Mouse (Mus musculus): Measurements from ENCODE around the gene Fat1. TPM values are rescaled to one million over a fixed set of nuclear protein-coding genes. Genes with fewer than 3 reads are reported as not detected.

Gene Fat1
- total RNA-seq, 1 experiment from 2014 or later, result 84.6 TPM

DNA sequence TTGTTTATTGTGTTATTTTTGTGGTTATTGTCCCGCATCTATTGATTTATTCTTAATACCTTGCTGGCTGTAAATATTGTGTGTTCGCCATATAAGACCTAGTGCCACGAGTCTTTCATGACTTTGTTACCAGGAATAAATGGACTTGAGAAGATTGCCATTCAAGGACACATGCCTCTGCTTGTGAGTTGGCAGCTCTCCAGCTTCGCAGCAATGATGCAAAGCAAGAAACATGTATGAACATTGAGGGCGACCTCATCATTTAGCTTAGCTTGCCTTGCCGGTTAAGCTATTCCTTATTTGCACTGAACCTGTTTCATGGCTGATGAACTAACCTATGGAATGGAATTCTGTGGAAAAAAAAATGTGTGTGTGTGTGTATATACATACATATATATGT, 26.2 kb downstream of the Fat1 start:
- DNase-seq, result peak; percentile 33

DNA sequence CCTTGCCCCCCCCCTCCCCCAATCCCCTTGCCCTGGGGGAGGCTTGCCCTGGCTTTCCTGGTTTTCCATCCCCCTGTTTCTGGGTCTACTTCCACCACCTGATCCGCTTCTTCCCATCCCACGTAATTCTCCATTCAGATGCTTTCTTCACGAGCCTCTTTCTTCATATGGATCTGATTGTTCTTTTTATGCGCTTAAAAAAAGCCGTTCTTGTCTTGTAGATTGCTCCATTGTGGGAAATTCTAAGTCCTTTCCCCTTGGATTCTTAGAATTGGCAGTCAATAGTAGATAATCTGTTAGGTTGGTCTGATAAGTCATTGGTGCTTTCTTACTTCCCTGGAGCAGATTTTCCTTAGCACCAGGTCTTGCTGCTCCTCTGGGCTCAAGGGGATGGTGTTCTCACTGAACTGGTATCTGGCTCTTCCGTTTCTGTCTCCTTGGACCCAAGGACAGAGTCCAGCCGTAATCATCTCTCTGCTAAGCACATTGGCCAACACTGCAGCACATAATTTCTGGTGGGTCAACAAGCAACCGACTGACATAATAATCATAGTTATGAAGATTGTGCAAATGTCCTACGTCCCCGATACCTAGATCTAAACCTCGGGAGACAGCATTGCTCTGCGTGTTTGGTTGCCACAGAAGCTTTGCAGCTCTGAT, 27.5 kb downstream of the Fat1 start:
- DNase-seq, result peak; percentile 47

DNA sequence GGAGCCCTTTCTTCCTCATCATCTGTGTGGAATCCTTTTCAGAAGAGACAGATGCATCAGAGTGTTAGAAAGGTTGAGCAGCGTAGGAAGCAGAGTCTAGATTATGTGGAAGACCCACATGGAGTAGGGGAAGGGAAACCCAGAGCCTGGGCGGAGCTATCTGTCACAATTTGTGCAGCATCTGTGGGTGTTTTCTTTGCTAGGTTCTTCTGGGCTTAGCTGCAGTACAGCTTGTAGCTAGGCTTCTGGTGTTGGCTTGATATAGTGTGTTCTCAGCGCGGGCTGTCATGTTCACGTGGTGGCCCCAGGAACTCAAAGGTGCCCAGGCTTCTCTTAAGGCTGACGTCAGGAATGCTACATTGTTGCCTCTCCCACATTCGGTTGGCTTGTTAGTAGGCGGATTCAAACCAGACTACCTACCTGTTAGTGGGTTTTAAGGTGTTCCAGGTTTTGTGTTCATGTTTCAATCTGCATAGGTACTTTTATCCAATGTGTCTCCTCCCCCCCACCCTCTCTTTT, 32.3 kb downstream of the Fat1 start:
- DNase-seq, result no peak

DNA sequence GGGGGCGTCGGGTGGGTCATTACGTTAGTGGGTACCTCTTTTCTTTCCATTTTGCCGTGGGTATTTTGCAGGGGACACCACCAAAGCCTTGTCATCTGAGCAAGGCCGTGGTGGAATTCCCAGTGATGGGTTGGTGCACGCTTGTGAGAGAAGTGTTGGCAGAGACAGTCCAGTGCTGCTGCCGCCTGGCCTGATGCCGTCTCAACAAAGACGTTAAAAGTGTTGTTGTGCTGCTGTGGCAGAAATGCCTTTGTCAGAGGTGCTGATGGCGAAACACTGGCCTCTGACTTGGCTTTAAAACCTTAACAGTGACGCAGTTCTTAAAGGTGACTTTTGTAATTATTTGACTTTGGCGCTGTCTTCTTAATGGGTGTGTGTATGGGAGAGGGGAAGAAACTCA, 34.8 kb downstream of the Fat1 start:
- DNase-seq, result peak; percentile 52

DNA sequence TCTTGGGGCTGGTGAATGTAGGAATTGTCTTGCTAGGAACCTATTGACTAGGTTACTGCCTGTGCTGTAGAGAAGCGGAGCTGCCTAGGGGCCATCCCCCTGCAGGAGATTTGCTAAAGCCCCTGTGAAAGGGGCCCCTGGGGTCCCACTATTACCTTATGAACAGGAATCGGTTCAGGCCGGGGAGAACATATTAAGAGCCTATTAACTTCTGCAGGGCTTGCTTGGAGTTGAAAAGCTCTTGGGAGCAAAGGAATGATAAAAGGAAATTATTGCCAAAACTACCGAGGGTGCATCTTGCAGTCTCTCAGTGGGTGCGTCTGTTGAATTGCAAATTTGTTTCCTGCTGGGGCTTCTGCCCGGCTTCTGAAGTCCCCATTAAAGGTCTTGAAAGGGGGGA, 36.1 kb downstream of the Fat1 start:
- no peak for DNase-seq

DNA sequence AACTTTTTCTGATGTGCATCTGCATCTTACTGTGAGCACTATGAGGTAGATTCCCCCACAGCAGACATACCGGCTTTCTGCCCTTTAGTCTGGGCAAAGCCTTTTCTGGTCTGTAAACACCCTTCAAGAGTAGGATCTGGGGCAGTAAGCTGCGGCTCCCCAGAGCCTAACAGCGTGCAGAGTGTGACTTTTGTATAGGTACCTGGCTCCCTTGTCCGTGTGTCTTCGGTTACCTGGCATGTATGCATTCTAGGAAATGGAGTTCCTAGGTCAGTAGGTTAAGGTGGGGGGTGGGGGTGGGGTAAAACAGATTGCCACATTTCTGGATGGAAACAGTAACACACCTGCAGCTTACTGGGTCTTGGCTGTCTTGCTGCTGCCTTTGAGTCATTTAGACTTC, 36.7 kb downstream of the Fat1 start:
- no peak for DNase-seq

DNA sequence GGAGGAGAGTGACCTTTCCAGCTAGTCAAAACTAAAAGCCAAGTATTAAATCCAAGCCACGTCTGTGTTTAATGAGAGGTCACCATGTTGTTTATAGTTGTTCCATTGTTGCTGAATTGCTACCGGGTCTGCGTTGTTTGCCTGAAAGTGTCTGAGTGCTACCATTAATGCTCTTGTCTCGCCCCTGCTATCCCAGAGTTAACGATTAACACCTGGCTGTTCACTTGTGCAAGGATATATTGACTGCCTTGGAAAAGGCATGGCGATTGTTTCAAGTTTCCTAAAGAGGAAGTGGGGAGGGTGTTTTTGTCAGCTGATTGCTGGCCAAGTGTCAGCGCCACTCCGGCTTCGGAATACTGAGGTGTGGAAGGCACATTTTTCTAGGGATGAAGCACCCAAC, 39.9 kb downstream of the Fat1 start:
- no peak for DNase-seq

DNA sequence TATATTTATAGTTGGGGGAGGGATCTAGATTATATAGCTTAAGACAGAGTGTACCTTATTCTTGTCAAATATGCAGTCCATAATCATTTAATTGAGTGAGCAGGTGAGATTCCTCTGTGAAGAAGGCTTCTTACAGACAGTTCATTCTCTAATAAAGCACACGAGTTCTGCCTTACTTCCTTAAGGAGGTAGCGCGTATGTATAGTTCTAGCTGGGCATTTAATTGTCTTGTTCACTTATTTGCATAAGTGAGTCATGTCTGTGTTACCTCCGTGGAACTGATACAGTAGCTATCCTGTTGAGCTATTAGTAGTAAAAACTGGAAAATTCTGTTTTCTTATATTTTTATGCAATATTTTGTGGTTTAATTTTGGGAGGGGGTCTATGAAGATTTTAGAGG, 40.4 kb downstream of the Fat1 start:
- no peak for DNase-seq

DNA sequence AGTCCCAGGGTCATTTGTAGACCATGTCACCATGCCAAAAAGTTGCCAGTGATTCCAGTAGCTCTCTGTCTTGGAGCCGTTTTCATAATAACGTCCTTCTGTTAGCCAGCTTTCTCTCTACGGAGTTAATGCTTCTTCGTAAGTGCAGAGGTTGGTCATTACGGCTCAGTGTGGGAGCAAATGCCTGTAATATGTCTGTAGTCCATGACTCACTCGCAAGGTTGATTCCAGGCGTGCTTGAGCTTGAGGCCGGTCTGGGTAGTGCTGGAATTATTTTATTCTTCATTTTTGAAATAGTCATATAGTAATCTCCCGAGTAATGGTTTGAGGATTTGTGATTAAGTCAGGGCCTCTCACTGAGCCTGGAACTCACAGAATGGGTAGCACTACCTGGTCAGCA, 43.4 kb downstream of the Fat1 start:
- DNase-seq, result peak; percentile 45

DNA sequence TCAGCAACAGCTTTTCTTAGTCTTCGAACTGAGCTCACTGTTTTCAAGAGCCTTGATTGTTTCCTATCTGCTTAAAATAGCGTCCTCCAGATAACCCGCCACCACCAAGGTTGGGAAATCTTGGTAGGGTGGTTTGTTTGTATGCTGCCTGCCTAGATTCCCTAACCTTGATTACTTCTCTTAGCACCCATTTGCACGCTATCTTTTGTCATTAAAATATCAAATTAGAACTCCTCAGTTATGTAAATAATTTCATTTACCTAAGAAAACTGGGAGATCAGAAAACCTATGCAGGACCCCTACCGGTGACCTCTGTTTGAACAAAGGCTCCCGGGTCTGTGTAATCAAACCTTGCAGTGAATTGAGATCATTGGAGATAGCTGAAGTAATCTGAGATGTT, 44.0 kb downstream of the Fat1 start:
- no peak for DNase-seq

DNA sequence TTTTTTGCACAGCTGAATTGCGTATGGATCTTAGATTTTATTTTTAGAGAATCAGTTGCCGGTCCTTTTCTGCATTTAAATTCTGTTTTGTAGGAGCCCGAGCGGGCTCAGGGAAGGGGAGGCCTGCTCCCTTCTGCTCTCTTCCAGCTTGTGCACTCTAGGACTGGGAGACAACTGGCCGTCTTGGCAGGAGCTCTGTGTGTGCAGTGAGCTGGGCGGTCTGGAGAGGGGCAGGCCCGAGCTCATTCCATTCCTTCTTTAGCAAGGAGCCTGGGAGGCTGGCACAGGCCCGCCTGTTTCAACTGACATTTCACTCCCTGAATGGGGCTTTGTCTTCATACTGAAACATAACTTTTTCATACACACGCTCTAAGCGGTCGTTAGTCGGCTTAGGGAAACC, 44.8 kb downstream of the Fat1 start:
- peak; percentile 41 for DNase-seq

DNA sequence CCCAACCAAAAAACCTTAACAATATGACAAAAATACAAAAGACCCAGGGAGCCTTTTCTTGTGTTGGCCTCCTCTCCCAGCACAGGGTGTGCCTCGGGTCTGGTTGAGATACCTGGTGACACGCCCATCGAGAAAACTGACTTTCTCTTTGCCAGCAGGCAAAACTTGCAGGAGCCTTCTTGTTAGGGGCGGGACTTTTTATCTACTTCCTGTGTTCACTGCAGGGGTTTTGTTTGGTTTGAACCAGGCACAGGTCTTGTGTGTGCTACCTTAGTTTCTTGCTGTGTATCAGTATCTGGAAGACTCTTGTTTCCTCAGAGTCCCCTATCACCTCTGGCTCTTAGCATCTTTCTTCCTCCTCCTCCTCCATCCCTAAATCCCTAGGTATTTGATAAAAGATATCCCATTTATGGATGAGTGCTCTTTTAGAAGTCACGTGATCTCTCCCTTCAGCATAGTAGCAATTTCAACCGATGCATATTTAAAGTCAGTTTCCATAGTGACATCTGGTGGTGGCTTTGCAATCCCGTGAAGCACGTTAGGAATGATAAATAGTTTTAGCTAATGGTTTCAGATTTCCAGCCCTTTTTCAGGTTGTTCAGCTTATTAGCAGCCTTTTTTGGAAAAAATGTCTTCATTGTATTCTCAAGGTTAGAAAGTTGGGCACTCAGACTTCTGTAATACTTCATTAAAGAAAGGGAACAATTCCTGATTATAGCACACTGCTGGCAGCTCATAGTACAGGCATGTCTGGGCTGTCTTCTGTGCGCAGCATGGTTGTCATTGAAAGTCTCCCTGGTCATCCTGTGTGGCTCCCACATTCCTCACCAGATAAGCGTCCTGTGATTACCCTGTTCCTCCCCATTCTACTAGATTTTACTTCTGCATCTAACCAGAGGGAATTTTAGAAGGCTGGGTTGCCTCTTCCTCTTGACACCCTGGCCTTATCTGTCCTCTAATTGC, 50.4 kb downstream of the Fat1 start:
- DNase-seq, result no peak

DNA sequence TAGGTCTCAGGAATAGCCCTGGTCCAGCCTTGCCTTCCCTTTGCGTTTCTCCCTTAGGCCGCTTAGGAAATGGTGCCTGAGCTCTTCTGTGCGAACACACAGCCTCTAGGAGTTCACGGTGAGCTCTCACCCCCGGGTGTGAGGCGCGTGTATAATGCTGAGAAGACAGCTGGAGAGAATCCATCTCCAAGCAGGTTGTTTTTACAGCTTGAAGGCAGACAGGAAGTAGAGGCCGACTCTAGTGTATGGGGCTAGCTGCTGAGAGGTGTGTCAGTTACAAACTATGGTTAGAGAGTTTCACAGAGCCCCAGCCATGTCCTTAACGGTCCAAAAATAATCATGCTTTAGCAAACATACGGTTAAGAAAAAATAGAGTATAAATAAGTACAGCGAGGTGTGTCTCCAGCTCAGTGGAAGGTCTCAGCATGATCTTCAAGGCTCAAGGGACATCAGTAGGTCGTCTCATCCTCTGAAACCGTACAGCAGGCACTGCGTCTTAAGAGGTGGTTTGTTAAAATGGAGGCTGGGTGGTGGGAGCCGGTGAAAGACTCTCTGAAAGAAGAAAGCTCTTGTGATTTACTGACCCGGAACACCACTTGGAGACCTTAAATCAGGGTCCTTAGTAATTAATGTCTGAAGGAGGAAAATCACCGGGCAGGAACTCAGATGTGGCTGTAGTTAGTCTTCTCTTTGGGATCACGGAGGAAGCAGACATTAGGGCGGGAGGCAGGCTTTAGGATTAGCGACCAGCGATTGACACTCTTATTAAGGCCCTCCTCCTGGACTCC, 56.6 kb downstream of the Fat1 start:
- no peak for DNase-seq

DNA sequence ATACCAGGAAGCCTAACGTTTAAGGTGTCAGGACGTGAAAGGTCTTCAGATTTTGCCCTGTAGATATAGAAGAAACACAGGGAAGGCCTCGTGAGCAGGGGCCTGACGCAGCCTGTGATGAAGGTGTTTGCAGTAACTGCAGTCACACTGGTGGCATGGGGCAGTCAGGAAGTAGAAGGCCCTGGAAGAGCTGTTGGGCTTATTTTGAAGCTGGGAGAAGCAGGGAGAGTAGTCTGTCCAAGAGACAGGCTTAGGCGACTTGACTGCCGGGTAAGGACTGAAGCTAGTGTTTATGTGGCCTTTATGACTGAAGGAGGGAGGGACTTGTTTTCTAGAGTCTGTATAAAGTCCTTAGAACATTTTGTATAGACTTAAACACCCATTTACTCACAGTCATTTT, 57.4 kb downstream of the Fat1 start:
- DNase-seq, result no peak

DNA sequence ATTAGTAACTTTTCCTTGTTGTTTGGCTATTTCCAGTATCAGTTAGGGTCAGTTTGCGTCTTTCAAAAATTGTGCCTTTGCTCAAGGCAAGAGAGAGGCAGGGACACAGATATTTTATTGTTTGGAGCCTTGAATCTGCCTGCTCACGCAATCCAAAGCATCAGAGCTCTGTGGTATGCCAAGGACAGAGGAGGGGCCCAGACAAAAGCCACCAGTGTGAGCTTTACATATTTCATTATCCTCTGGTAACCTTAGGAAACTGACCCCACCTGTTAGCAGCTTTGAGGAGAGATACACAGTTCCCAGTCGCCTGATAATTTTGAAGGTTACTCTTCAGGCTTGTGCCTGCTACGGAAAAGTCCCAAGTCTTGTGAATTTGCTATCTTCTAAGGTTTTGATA, 58.1 kb downstream of the Fat1 start:
- DNase-seq, result peak; percentile 51

DNA sequence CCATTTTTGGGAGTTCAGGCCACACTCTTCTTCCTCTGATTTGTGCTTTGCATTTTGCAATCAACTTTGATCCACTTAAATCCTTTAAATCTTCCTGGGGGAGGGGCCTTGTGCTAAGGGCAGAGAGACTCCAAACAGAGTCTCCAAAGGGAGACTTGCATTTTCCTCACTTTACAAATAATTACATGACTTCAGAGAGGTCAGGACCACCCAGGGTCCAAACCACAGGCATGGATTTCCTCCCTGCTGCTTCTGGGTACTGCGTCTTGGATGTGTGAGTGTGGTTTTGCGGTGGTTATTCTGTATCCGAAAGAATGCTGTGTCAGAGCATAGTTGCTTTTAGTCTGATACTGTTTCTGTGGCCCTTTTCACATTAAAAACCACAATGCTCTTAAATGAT, 61.2 kb downstream of the Fat1 start:
- DNase-seq, result no peak

DNA sequence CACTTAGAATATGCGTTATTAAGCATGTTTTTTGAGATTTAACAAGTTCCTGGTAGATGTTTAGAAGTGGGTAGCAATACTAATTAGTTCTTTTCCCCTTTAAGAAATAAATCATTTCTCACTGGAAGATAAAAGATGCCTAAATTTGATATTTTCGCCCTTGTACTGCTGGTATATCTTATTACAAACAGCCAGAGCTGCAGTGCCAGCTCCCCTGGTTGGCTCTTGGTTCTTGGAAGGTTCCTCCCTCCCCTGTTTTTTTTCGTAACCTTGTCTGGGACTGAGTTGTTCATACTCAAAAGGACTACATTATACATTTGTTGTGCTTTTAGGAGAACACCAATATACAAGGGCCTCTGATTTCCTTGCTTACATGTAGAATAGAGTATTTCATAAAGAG, 62.1 kb downstream of the Fat1 start:
- DNase-seq, result peak; percentile 51

DNA sequence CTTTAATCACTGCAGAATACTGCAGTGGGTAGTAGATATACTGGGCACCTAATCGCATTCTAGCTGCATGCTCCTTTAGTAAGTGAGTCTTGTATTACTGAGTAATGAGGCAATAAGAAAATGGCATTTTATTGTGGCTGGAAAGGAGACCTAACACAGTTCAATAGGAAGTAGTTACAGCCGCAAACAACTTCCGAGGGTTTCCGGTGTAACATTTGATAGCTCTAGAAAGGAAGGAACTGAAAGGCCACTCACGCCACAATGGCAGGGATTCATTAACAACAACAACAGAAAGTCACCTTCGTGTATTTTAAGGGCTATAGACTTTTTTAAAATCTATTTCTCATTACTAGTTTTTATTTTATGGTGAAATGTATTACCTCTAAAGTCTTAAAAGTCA, 62.6 kb downstream of the Fat1 start:
- no peak for DNase-seq

DNA sequence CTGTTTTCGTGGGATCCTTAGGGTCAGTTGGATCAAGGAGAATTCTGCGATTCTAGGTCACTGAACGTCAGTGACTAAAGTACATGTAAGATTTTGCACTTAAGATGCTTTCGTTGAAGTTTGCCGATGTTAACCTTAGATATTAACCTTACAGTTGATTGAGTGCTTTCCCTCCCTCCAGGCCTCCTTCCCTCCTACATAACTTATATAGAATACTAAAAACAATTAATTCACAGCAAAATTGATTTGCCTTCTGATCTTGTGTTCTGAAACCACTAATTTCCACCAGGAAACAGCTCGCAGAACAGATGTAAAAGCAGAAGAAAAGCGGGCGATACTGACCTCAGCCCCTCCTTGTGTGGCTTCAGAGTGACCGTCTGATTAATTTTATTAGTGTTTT, 63.0 kb downstream of the Fat1 start:
- no peak for DNase-seq

DNA sequence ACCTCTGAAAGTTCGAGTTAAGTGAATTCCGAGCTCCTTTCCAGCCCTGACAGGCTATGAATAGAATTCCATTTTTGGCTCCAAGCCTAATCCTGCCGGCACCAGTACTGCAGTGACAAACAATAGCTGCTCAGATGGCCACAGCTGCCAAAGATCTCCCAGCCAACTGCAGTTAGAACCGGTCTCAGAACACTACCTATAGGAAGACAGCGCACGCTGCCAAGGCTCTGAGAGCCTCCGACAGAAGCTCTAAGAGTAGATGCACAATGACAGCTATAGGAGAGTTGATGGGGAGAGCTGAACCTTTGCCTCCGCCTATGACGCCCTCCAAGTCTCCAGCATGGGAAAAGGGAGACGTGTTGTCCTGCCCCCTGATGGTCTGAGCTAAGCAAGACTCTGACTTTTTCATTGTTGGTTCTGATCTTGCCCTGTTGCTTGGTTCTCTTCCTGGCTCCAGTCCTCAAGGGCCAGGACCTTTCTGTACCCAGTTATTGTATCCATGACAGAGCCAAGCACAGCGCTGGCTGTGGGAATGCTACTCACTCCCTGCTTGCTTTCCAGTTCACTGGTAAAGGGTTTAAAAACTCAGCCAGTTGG, 63.5 kb downstream of the Fat1 start:
- DNase-seq, result peak; percentile 70

DNA sequence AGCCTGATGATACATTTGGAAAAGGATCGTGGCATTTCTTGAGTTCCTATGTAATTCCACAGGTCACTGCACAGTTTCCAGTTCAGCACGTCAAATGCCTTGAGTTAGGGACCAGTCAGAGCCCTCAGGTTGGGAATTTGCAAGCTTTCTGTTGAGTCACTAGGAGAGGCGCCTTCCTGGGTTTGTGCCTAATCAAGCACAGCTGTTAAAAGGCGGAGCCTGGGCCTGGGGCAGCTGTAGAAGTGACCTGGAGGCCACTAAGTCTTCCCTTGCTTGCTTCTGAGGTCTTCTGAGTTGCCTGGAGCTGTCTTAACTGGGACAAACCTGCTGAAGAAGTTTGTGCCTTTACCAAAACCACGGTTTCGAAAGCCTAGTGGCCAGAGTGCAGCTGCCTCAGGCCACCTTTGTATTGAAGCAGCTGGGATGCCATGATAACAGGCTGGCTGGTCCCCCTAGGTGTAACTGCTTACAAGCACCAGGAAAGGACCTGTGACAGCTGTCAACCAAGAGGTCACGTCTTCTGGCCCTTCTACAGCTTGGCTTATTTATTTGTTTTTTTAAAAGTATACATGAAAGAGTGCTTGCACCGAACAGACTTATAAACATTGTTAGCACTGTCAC, 66.4 kb downstream of the Fat1 start:
- DNase-seq, result no peak

DNA sequence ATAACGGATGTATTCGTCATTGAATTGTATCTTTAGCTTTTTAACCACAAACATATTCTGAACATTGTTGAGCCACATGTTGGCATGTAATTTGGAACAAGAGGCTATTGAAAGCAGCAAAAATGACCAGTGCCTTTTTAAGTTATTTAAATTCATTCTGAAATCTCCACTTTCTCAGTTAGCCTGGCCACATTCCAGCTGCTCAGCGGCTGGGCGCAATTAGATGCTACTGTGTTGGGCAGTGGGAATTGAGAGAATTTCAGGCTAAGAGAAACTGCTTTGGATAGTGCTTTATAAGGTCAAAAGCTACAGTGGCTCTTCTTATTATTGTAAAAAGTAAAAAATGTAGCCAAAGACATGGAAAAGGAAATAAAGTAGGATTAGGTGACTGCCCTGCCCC, 67.4 kb downstream of the Fat1 start:
- DNase-seq, result no peak
